In genomic region chr13:114642901-114643491, GRCm38 (mm10) we compare ENCODE assay signal across 19 mouse cellular contexts.
DNase-seq lines count a peak whose midpoint lies in the region; ATAC-seq and TF ChIP-seq lines count a peak whose summit lies in the region.
"Had no signal": no experiment of that assay in that cellular context is flagged by ENCODE, and none has a peak within 500 bp of the region (broad histone marks: within the 10 kb centered on the region; RNA-seq: fewer than 3 reads in every experiment).

No protein-coding gene starts in this region.

- no peak for TF ChIP-seq CTCF in midbrain, postnatal 0 days (IDR thresholded peaks at IDR 0.05)

- H3K9ac ChIP-seq in kidney, embryonic 14.5 days (ENCODE audit: low read depth, low read length), result no peak overlapping the region
- no peak overlapping the region for H3K9ac ChIP-seq in midbrain, postnatal 0 days (replicated peaks; ENCODE audit: low read length, poor library complexity, severe bottlenecking)
- H3K9ac ChIP-seq: embryonic facial prominence, embryonic 15.5 days had no signal

- H3K27ac ChIP-seq in kidney, embryonic 14.5 days (ENCODE audit: low read depth, low read length), result no peak overlapping the region
- peak overlapping the region; percentile 55 for H3K27ac ChIP-seq in midbrain, embryonic 10.5 days (replicated peaks)
- H3K27ac ChIP-seq in midbrain, postnatal 0 days (ENCODE audit: low read depth, low read length), result no peak overlapping the region
- H3K27ac ChIP-seq: gastrocnemius, adult 2 months had no signal

- H3K36me3 ChIP-seq in kidney, embryonic 14.5 days (ENCODE audit: control insufficient read depth, insufficient read depth, low read length), result no peaks in the 10 kb centered on the region
- H3K36me3 ChIP-seq in midbrain, embryonic 10.5 days, result no peaks in the 10 kb centered on the region
- no peaks in the 10 kb centered on the region for H3K36me3 ChIP-seq in midbrain, postnatal 0 days (ENCODE audit: insufficient read depth, low read length)
- H3K36me3 ChIP-seq: embryonic facial prominence, embryonic 15.5 days had no signal

- H3K27me3 ChIP-seq in kidney, embryonic 14.5 days (ENCODE audit: control insufficient read depth, insufficient read depth, low read length), result no peaks in the 10 kb centered on the region
- no peaks in the 10 kb centered on the region for H3K27me3 ChIP-seq in midbrain, embryonic 10.5 days (ENCODE audit: low read depth, poor library complexity, severe bottlenecking)
- H3K27me3 ChIP-seq in midbrain, postnatal 0 days (ENCODE audit: insufficient read depth, low read length), result no peaks in the 10 kb centered on the region
- H3K27me3 ChIP-seq: embryonic facial prominence, embryonic 15.5 days had no signal

- intact Hi-C loops in gastrocnemius, postnatal 36 days (cut with DNase I), result no loop called here

- no peak for DNase-seq in kidney, postnatal 4 days
- DNase-seq in embryo, embryonic 11 days, result peak; percentile 8
- DNase-seq in midbrain, embryonic 10.5 days (ENCODE audit: low spot score), result peak; percentile 19
- no peak for DNase-seq in midbrain, postnatal 0 days (ENCODE audit: low spot score)
- no peak for DNase-seq in gastrocnemius, postnatal 36 days
- DNase-seq: adrenal gland, postnatal 36 days; cerebellum, adult 18-20 months; cerebellum, postnatal 25 days; gastrocnemius, adult 2 months; heart, adult 18-20 months; heart, postnatal 4 days; kidney, adult 9 months; liver; lung, postnatal 14 days; thymus, postnatal 25 days had no signal

- H3K4me1 ChIP-seq in kidney, embryonic 14.5 days (ENCODE audit: control insufficient read depth, insufficient read depth, low read length), result no peaks in the 10 kb centered on the region
- peaks cover 21% of the 10 kb centered on the region for H3K4me1 ChIP-seq in midbrain, embryonic 10.5 days
- H3K4me1 ChIP-seq in midbrain, postnatal 0 days (ENCODE audit: insufficient read depth, low read length), result no peaks in the 10 kb centered on the region

- H3K9me3 ChIP-seq in kidney, embryonic 14.5 days (ENCODE audit: control insufficient read depth, low read length), result no peaks in the 10 kb centered on the region
- H3K9me3 ChIP-seq in midbrain, embryonic 10.5 days (replicated peaks), result no peaks in the 10 kb centered on the region
- H3K9me3 ChIP-seq in midbrain, postnatal 0 days (ENCODE audit: low read length), result no peaks in the 10 kb centered on the region
- H3K9me3 ChIP-seq: embryonic facial prominence, embryonic 15.5 days had no signal

- H3K4me2 ChIP-seq in kidney, embryonic 14.5 days (replicated peaks; ENCODE audit: low read depth, low read length), result no peak overlapping the region
- 0 out of 2 replicates have a peak overlapping the region, but pooled peaks have one; percentile 29 for H3K4me2 ChIP-seq in midbrain, postnatal 0 days (ENCODE audit: low read depth, low read length, poor library complexity, severe bottlenecking)

- ATAC-seq in kidney, embryonic 14.5 days (ENCODE audit: low FRiP score, low TSS enrichment), result peak; percentile 64; the same call in 1 of the 2 replicates
- ATAC-seq in midbrain, postnatal 0 days (ENCODE audit: low FRiP score), result no peak
- no peak for ATAC-seq in megakaryocyte, adult 5-6 weeks (ENCODE audit: poor library complexity, severe bottlenecking)
- ATAC-seq in megakaryocyte progenitor cell, adult 5-6 weeks (replicated peaks; ENCODE audit: poor library complexity), result no peak

- 48% methylated on average over 3 of the region's 3 CpGs for WGBS in kidney, embryonic 14.5 days
- 26% methylated on average over 3 of the region's 3 CpGs for WGBS in midbrain, embryonic 10.5 days
- WGBS in midbrain, postnatal 0 days, result 26% methylated on average over 3 of the region's 3 CpGs

- H3K4me3 ChIP-seq in kidney, embryonic 14.5 days (ENCODE audit: low read length), result no peak overlapping the region
- H3K4me3 ChIP-seq in midbrain, embryonic 10.5 days, result no peak overlapping the region
- no peak overlapping the region for H3K4me3 ChIP-seq in midbrain, postnatal 0 days (ENCODE audit: low read depth, low read length)
- H3K4me3 ChIP-seq: embryonic facial prominence, embryonic 15.5 days; gastrocnemius, adult 2 months had no signal

Comparison
In these comparisons a context has a peak if more than half of its experiments do, and no peak if none do; other contexts are left out.
1. DNase-seq: peak in embryo, embryonic 11 days (single experiment) and midbrain, embryonic 10.5 days (single experiment); none in kidney, postnatal 4 days (0 of 2), midbrain, postnatal 0 days (single experiment) and gastrocnemius, postnatal 36 days (0 of 2).